Mouse (Mus musculus) ES-CJ7 (cell line): ENCODE data around the gene Ppt2.

Experiments used
- DNase-seq: peaks from one replicate; pipeline ENCODE4 v3.0.0; 2011; ENCODE audit warnings: low read depth, low spot score

Ppt2 gene

DNA sequence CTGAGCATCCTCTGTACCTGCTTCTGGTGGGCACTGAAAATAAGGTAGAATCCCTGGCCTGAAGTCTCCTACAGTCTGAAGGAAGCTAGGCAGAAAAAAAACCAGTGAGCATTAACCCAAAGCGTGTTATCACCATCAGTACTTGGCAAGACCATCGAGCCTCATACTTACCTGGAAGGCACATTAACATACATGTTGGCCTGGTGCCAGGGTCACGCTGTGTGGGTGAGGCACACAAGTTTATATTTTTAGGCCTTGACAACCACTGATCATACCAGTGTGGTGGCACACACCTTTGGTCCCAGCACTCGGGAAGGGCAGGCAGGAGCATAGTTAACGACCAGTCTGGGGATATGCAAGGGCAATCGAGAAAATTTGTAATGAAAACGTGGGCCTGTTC is 20.3 kb downstream of the Ppt2 start:
- no peak for DNase-seq

DNA sequence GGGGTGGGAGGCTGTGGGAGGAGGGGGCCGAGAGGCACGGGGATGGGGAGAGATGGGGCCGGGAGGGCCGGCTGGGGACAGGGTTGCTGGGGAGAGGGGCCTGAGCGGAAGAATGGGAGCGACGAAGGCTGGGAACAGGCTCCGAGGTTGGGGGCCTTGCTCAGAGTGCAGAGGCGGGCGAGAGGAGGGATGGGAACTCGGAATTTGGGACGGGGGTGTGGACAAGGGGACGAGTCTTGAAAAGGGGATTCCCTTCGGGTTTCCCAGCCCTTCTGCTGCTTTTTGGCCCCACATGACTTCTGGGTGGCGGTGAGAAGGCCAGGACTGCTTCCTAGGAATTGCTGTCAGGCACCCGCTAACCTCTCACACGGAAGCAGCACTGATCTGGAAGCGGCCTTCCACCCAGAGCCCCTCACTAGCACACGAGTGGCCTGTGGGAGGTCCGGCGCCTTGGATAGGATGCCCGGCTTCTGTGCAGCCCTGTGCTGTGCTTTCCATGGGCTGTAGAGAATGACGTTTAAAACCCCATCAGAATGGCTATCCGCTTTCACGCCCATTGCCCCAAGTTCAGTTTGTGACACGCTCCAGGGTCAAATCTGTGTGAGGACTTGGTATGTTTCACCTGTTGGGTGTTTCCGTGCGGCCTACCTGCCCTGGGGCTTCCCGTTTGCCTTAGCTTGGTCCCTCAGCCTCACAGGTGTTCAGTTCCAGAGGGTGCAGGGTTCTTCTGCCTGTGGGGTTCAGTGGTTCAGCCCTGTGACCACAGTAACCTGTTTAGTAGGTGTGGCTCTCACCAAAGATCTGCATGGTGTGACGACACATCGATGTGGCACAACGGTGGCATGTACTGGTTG is 21.9 kb downstream of the Ppt2 start:
- DNase-seq = no peak

DNA sequence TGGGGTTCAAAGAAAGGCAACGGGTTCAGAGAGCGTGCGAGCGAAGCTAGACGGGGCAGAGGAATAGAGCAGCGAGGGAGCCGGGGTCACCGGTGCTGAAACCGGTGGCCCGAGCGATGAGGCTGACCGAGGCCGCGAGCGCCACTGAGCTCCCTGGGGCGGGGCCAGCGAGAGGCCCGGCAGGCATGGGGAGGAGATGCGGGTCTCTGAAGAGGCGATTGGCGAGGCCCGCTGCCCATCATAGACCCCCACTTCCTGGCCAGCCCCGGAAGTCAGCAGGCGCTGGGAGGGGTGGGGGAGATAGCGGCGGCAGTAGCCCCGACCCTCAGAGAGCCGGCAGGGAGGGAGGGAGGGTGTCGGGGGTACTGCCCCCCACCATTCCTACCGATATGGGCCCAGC is 22.7 kb downstream of the Ppt2 start:
- DNase-seq = peak; percentile 94

DNA sequence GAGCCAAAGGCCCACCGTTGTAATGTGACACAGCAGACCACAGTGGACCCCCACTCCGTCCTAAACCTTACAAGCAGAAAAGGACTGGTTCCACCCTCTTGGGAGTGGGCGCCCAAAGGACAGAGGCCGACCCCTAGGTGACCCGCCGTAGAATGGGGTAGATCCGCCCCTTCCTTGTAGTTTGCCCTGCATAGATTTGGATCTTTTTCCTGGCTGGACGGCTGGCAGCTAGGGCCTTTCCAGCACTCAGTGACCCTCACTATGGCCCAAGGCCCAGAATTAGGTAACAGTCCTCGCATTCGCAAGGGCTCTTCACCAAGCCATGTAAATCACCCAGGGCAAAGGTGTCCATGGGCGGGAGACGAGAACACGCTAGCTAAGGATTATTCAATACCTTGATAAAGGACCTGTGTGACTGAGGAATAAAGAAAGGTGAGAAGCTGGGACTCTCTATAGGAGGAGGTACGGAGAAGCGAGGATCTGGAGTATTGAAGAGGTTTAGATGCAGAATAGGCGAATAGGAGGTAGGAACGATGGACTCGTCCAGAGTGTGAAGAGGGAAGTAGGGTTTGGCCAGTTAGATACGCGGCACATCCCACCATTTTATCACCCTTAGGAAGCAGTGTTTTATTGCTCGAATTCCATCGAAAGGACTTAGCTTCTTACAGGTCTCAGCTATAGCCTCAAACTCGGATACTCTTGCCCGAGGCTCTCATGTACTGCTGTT is 23.6 kb downstream of the Ppt2 start:
- no peak for DNase-seq

DNA sequence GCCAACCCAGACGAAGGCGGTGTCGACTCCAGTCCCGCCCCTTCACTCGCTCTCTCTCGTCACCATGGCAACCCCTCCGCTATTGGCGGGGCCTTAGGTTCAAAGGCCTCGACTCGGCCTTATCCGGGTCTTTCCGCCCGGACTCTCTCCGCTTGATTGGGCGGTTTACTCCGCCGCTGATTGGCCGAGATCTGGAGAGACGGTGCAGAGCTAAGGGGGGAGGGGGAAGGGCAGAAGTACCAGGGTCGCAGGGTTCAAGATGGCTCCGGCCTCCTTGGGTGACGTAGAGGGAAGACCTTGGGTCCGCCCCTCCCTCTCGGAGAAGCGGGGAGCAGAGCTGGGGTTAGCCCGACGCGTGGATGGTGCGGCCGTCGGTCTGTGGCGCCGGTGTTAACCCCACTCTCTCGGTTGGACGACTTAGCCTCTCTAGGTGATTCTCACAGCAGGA is 24.2 kb downstream of the Ppt2 start, which contains the start of gene Agpat1:
Gene Agpat1, plus strand, starts transcription at position 202 of the 448 bp plus-strand sequence.
- DNase-seq = peak; percentile 100

DNA sequence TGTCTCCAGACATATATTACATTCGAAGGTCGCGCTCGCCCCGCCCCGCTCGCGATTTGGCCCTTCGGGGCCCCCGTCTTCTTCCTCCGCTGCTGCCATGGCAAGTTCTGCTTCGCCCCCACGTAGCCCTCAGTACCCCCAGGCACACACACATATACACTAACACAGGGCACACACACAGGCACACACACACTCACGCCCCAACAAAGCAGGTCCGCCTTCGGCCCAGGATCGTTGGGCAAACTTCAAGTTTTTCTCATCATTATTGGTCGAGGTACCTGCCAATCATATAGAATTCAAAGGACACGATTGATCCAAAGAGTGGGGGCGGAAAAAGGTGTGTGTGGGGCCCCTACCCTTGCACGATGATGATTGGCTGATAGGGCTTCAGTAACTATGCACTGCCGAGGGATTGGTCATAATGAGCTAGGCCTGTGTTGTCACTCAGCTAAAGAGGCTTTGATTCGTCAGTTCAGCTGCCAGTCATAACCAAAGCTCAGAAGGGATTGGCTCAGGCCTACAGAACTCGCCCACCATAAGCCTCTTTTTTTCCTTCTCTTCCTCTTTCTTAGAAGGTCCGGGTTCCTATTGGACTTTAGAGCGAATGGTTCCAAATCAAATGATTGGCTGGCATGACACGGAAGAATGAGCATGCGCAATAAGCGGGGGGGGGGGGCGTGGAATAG is 24.8 kb downstream of the Ppt2 start, which contains the start of gene Rnf5:
Gene Rnf5, minus strand, starts transcription at position 316 of the 686 bp plus-strand sequence.
- DNase-seq = peak; percentile 100

DNA sequence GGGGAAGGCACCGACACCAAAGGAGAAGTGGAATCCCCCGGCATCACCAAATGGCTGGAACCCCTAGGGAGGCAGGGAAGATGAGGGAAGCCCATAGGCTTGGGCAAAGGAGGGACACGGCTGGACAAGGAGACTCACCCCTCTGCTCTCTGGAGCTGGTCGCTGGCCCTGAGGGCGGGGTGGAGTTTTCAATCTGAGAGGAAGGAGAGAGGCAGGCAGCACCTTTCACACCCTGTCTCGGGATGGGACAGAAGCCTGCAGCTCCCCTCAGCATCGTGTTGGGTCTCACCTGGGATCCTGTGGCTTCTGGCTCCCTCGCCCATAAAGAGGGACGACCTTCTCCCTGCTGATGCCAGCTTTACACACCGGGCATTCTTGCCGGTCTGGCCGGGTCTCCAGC is 26.5 kb downstream of the Ppt2 start:
- DNase-seq = no peak

DNA sequence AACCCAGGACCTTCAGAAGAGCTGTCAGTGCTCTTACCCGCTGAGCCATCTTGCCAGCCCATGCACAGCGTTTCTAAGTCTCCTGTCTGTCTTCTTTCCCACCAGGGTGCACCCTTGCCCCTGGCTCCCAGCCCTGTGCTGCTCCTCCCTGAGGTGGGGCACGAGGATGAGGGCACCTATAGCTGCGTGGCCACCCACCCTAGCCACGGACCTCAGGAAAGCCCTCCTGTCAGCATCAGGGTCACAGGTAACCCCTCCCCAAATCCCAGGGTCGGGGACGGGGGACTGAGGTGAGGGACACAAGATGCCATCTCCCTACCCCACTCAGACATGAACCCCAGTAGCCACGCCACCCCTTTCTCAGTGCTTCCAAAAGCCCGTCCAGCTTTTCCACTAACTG is 28.4 kb downstream of the Ppt2 start:
- no peak for DNase-seq

DNA sequence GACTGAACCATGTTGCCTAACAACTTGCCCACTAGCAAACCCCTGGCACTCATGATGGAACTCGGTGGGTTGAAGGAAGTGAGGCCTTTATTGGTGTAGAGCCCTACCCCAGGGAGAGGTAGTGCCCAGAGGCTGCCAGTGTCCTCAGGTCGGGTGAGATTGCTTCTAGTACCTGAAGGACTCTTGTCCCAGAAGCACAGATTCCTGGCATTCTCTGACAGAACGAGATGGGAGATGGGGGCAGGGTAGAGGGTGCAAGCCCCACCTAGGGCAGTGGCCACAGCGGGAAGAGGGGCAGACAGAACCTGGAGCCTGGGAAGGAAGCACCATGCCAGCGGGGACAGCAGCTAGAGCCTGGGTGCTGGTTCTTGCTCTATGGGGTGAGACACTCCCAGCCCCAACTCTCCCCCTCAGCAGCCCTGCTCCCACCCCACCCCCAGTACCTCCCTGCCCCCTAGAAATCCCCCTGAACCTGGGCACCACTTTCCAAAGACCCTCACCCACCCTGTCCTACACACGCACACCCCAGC is 30.7 kb downstream of the Ppt2 start, which contains the start of gene Ager:
Gene Ager, plus strand, starts transcription at position 297 of the 530 bp plus-strand sequence.
- DNase-seq = no peak

DNA sequence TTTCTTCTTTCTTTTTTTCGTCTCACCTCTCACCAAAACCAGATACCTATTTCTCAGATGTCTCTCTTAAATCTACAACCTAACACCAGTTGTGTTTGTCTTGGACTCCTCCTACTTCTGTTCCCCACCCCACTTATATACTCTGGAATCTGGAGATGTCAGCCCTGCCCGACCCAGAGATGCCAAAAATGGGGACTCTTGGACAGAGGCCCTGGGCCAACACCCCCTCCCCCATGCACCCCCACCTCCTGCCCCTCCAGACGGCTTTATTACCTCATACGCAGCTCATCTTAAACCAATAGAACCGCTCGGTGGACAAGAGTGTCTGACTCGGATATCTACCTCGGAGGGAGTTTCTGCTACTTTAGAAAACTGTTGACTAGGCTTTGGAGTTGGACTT is 32.2 kb downstream of the Ppt2 start:
- no peak for DNase-seq

DNA sequence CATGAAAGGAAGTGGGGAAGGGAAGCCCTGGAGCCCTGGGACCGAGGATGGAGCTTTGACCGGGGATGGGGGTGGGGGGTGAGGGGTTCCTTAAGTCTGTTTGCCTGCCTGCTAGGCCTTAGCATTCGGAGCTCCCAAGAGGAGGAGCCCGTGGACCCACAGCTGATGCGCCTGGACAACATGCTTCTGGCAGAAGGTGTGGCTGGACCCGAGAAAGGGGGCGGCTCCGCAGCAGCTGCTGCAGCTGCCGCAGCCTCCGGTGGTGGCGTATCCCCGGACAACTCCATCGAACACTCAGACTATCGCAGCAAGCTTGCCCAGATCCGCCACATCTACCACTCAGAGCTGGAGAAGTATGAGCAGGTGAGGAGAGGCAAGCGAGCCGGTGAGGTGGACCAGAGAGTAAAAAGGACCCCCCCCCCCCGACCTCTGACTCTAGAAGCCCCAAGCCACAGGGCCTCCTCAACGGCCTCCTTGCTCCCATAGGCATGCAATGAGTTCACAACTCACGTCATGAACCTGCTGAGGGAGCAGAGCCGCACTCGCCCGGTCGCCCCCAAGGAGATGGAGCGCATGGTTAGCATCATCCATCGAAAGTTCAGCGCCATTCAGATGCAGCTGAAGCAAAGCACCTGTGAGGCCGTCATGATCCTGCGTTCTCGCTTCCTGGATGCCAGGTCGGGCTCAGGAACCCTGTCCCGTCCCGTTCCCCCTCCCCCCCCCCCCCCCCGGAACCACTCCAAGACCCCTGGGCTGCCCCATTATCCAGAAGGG is 34.4 kb downstream of the Ppt2 start:
- no peak for DNase-seq

DNA sequence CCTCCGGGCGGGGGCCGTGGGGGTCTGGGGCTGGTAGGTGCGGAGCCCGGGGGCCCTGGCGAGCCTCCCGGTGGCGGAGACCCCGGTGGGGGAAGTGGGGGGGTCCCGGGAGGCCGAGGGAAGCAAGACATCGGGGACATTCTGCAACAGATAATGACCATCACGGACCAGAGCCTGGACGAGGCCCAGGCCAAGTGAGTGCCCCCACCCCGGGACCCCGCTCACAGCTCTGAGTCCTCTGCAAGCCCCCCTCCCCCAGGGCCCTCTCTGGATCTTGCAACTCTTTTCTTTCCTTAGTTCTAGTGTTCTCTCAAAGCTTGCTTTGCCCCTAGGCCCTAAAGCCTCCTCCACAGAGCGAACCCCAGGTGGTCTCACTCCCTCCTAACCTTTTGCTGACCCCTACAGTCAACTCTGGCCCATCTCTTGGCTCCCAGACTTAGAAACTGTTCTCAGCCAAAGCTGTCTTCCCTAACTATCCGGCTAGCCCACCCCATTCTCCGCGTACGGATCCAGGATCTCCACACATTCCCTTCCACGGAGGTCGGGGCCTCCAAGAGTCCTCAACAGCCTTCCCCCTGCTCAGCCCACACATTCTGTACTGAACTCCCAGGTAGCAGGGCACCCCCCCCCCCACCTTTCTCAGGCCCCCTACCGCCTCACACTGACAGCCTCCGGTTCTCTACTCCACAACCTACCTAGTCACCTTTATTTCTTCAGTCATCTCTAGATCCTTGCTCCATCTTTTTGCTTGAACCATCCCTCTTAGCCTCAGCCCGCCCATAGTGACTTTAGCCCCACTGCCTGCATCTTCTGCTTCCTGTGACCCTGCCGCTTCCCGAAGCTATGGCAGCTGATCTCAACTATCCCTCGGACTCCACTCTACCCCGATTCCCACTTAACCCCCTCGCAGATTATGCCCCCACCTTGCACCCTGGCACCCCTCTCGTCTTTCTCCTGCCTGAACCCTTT is 35.4 kb downstream of the Ppt2 start:
- peak; percentile 86 for DNase-seq

DNA sequence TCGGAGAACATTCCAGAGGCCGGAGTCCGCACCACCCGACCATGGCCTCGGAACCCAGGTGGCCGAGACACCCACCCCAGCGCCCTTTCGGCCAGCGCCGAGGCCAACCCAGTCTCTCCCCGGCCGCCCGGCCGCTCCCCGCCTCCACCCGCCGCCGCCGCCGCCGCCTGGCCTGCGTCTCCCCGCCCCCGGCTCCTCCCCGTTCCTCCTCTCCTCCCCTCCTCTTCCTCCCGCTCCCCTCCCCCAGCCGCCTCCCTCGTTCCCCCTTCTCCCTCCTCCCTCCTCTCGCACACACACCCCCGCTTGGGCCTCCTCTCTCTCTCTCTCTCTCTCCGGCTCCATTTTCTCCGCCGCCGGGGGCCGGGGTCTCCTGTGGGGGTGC is 36.3 kb downstream of the Ppt2 start:
- DNase-seq = peak; percentile 78

DNA sequence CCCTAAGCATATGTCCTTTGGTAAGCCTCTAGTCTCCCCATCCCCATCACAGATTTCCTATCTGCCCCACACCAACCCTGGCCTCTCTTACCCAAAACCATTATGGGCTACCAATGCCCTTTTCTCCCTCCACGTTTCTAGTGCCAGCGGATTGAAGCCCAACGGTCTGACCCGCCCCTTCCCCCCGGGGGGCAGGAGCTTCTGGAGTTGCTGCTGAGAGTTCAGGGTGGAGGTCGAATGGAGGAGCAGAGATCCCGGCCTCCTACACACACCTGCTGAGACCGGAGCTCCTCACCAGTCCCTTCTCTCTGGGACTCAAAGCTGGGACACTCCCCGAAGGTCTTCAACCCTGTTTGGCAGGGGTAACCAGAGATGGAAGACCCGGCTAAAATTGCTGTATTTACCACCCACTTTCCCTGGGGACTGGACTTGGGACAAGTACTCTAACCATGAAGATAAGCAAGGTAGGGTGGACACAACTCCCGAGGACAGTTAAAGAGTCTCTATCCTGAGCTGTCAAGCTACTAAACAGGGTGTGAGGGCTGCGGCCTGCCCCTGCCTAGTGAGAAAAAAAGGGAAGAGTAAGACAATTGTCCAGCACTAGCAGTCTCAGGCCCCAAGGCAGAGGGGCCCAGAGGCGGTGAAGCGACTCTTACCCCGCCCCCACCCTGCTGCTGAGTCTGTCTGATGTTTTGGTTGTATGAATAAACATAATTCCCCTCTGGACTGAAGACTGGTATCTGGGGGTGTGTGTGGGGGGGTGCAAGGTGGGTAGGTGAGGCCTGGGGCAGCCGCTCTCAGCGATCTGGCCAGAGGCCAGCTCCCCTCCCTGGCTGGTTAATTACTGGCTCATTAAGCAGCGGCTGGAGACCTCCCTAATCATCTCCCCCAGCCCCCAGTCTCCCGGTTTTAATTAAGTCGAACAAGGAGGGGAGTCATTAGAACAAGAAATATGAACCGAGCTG is 37.0 kb downstream of the Ppt2 start, which contains the start of gene Pbx2:
Gene Pbx2, plus strand, starts transcription at position 238 of the 965 bp plus-strand sequence.
- DNase-seq = peak; percentile 43

DNA sequence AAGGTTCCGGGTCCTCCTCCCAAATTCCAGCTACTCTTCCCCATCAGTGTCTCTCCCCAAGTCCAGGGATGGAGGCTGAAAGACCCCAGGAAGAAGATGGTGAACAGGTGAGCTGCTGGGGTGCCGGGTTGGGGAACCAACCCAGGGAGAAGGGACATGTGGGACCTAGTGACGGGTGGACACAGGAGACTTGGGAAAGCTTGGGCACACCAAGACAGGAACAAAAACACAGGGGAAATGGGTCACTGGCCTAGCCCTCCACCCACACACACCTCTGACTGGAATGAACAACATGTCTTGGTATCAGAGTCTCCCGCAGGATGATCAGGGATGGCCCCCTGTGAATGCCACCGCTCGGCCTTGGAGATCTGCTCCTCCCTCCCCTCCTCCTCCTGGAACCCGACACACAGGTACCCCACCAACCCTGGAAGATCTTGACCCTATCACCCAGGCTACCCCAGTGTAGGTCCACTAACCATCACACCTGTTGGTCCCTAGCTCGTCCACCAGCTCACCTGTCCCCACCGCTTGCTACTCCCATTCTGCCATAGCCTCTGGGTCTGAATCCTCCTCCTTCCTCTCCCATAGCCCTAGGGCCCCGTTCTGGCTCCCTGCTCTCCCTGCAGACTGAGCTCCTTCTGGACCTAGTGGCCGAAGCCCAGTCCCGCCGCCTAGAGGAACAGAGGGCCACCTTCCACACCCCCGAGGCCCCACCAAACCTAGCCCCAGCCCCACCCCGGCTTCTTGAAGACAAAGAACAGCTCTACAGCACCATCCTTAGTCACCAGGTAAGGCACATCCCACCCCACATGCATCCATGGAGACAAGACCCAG is 37.9 kb downstream of the Ppt2 start:
- DNase-seq = no peak

DNA sequence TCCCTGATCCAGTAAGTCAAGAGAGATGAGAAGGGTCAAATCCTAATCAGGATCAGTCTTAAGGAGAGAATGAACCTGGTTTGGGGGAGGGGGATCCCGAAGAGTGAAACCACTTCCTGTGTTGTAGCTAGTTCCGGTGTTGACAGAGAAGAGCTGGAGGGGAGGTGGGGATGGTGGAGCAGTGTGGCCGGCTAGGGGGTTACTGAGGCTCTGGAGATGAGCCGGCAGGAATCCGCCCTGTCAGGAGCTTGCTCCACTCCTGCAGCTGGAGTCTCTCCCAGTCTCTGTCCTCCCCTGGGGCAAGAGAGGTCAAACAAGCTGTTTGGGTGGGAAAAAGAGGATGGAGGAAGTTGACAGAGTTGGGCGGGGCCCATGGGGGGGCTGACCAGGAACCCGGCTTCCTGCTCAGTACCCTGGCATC is 38.6 kb downstream of the Ppt2 start, which contains the start of gene Gpsm3:
Gene Gpsm3, plus strand, starts transcription at position 126 of the 421 bp plus-strand sequence.
- peak; percentile 70 for DNase-seq

DNA sequence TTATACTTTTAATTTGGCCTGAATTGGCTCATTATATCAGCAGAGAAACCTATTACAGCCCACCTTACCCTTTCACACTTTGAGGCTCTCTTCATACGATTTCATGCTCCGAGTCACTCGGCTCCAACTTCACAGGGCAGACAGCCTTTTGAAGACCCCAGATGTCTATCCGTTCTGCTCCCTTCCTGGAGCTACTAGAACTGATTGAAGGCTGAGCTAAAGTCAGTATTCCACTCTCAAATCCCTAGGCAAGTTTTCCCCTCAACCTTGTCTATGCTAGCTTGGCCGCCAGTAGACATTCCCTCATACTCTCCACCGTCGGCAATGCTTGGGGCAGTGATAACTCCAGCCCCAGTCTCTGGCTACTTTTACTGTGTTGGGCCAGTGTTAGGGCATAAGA is 39.1 kb downstream of the Ppt2 start:
- DNase-seq = no peak

DNA sequence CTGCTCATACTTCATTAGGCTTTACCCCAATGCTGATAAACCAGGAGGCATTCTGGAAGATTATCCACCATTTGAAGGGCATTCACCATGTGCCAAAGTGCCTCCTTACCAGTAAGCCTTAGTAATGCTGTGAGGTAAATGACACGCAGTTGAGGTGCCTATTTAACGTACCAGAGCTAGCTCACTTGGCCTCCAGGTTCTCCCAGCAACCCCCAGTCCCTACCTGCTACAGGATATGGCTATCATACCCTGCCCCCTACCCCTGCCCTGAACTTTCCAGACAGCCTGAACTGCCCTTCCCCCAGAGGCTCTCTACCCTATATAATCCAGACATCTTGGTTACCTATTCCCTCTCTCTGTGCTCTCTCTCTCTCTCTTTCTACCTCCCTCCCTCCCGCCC is 39.5 kb downstream of the Ppt2 start:
- DNase-seq = no peak
